Mouse (Mus musculus) stomach, embryonic 15.5 days (tissue): ENCODE data around the gene Dmp1. TPM values are rescaled to one million over a fixed set of nuclear protein-coding genes. Genes with fewer than 3 reads are reported as not detected.

ENCODE experiments used
- polyA plus RNA-seq: library from polyadenylated mRNA; unstranded; fragments of >200 nt; fragmentation: Nextera tagmentation; extraction: Ambion mirVana; gene quantifications from 2 replicates; pipeline ENCODE4 v1.2.1, GENCODE M21; 2015

Gene Dmp1
- polyA plus RNA-seq, 1 experiment from 2014 or later = 0.86 TPM

Other genes with a start within 250 kb of the Dmp1 start
- 4.8 and 6.2 TPM in 2 replicates for gene Hsd17b13, start 225.2 kb upstream of the Dmp1 start, polyA plus RNA-seq
- gene Hsd17b11, start 180.7 kb upstream of the Dmp1 start, polyA plus RNA-seq = 6.8 and 7.0 TPM in 2 replicates
- 62.8 and 64.6 TPM in 2 replicates for gene Nudt9, start 156.3 kb upstream of the Dmp1 start, polyA plus RNA-seq
- not detected in 2 replicates for gene Gm17660, start 125.0 kb upstream of the Dmp1 start, polyA plus RNA-seq
- gene Sparcl1, start 88.9 kb upstream of the Dmp1 start, polyA plus RNA-seq = 274 and 291 TPM in 2 replicates
- gene Dspp, start 31.9 kb upstream of the Dmp1 start, polyA plus RNA-seq = not detected in 2 replicates
- 0.10 and 0.22 TPM in 2 replicates for gene Ibsp, start 96.6 kb downstream of the Dmp1 start, polyA plus RNA-seq
- gene Mepe, start 122.7 kb downstream of the Dmp1 start, polyA plus RNA-seq = not detected in 2 replicates
- 179 and 274 TPM in 2 replicates for gene Spp1, start 232.5 kb downstream of the Dmp1 start, polyA plus RNA-seq